Mouse (Mus musculus) right cerebral cortex, postnatal 10 days (tissue): Measurements from ENCODE around the gene Igsf9.

Source experiments
- DNase-seq, 2 experiments: peaks; one replicate each; pipeline ENCODE4 v3.0.0; 2021; ENCODE audit warnings: low spot score in 2 of 2

Gene Igsf9

GRCm38 (mm10) chr1:172496030-172496429 lies 14.4 kb downstream of the Igsf9 start:
- no peak for DNase-seq

GRCm38 (mm10) chr1:172497428-172497827 lies 15.8 kb downstream of the Igsf9 start:
- DNase-seq = no peak

- peak in 1 of 2 experiments; percentile 67 for DNase-seq
These were observed 18.3 kb downstream of the Igsf9 start, which contains the start of gene Tagln2 for GRCm38 (mm10) chr1:172499765-172500441. Tagln2 (plus strand) TSS chr1:172500047.

GRCm38 (mm10) chr1:172500451-172501370 lies 19.1 kb downstream of the Igsf9 start:
- no peak for DNase-seq

- DNase-seq = no peak
These were observed 20.0 kb downstream of the Igsf9 start for GRCm38 (mm10) chr1:172501371-172502144.

- DNase-seq = no peak
These were observed 20.8 kb downstream of the Igsf9 start for GRCm38 (mm10) chr1:172502145-172503110.

GRCm38 (mm10) chr1:172503111-172503997 lies 21.8 kb downstream of the Igsf9 start:
- DNase-seq = peak in 1 of 2 experiments; percentile 59

- DNase-seq = no peak
These were observed 23.2 kb downstream of the Igsf9 start for GRCm38 (mm10) chr1:172504756-172505155.

GRCm38 (mm10) chr1:172507001-172507400 lies 25.4 kb downstream of the Igsf9 start:
- DNase-seq = no peak

- no peak for DNase-seq
These were observed 26.1 kb downstream of the Igsf9 start for GRCm38 (mm10) chr1:172507701-172508100.

- DNase-seq = no peak
These were observed 26.6 kb downstream of the Igsf9 start for GRCm38 (mm10) chr1:172508172-172508571.

GRCm38 (mm10) chr1:172509235-172509634 lies 27.6 kb downstream of the Igsf9 start:
- DNase-seq = no peak

- no peak for DNase-seq
These were observed 28.4 kb downstream of the Igsf9 start for GRCm38 (mm10) chr1:172509983-172510382.

GRCm38 (mm10) chr1:172510421-172510972 lies 28.9 kb downstream of the Igsf9 start:
- no peak for DNase-seq

- peak in 1 of 2 experiments; percentile 57 for DNase-seq
These were observed 31.4 kb downstream of the Igsf9 start for GRCm38 (mm10) chr1:172512962-172513361.

- no peak for DNase-seq
These were observed 32.1 kb downstream of the Igsf9 start for GRCm38 (mm10) chr1:172513525-172514212.

GRCm38 (mm10) chr1:172514213-172514529 lies 32.6 kb downstream of the Igsf9 start:
- DNase-seq = no peak

- no peak for DNase-seq
These were observed 33.1 kb downstream of the Igsf9 start for GRCm38 (mm10) chr1:172514551-172515268.
